Mouse (Mus musculus) megakaryocyte, embryonic 14.5 days (primary cell): ENCODE results near the gene Gimap1.

Experiments used
- FLI1 ChIP-seq: IDR thresholded peaks from 2 replicates; pipeline ENCODE4 v1.6.1; 2012; ENCODE audit warnings: low read length, inconsistent platforms, mixed read lengths
- GATA1 ChIP-seq: IDR thresholded peaks from 3 replicates; pipeline ENCODE4 v1.6.1; 2012; ENCODE audit warnings: mixed read lengths, low read length, inconsistent platforms, borderline replicate concordance

GRCm38 (mm10) chr6:48787867-48788266 is 49.0 kb downstream of the Gimap1 start:
- TF ChIP-seq GATA1 (no peak), FLI1 (no peak)
